Mouse (Mus musculus) CH12.LX (cell line): ENCODE results near the gene Ryr1.
A peak's percentile ranks its signal among the peaks of the same experiment; 100 is the strongest.

Source experiments
- CTCF ChIP-seq, 2 experiments: IDR thresholded peaks in 1 of 2; conservative IDR thresholded peaks in 1 of 2; 2 replicates each; pipeline ENCODE4 v1.5.1; 2011 to 2012; ENCODE audit warnings: low read depth in 2 of 2, low read length in 2 of 2, improper control_type of control experiment in 1 of 2, inconsistent platforms in 1 of 2, mild to moderate bottlenecking in 1 of 2, moderate library complexity in 1 of 2
- E2F4 ChIP-seq: IDR thresholded peaks from 2 replicates; pipeline ENCODE4 v1.6.1; 2011; ENCODE audit warnings: low read depth, low read length, improper control_type of control experiment; ENCODE audit not compliant: insufficient replicate concordance
- EP300 ChIP-seq: IDR thresholded peaks from 2 replicates; pipeline ENCODE4 v1.6.1; 2011; ENCODE audit warnings: low read length, improper control_type of control experiment
- JUN ChIP-seq: IDR thresholded peaks from 2 replicates; pipeline ENCODE4 v1.6.1; 2011; ENCODE audit warnings: low read depth, mild to moderate bottlenecking, low read length, improper control_type of control experiment, moderate library complexity; ENCODE audit not compliant: insufficient read depth
- KAT2A ChIP-seq: IDR thresholded peaks from 2 replicates; pipeline ENCODE4 v1.6.1; 2012; ENCODE audit warnings: low read length, improper control_type of control experiment, inconsistent platforms; ENCODE audit not compliant: insufficient replicate concordance
- MAFK ChIP-seq: IDR thresholded peaks from 2 replicates; pipeline ENCODE4 v1.6.1; 2011; ENCODE audit warnings: low read length, improper control_type of control experiment; ENCODE audit not compliant: insufficient replicate concordance
- MAX ChIP-seq: IDR thresholded peaks from 2 replicates; pipeline ENCODE4 v1.6.1; 2011; ENCODE audit warnings: low read length, improper control_type of control experiment
- NRF1 ChIP-seq: IDR thresholded peaks from 2 replicates; pipeline ENCODE4 v1.6.1; 2014; ENCODE audit warnings: low read depth, mild to moderate bottlenecking, inconsistent platforms, low read length, improper control_type of control experiment, moderate library complexity
- POLR2A ChIP-seq: IDR thresholded peaks from 2 replicates; pipeline ENCODE4 v1.6.1; 2011; ENCODE audit warnings: low read depth, mild to moderate bottlenecking, improper control_type of control experiment, low read length
- POLR2AphosphoS2 ChIP-seq: IDR thresholded peaks from 2 replicates; pipeline ENCODE4 v1.6.1; 2011; ENCODE audit warnings: low read depth, low read length, improper control_type of control experiment
- SMC3 ChIP-seq: IDR thresholded peaks from 2 replicates; pipeline ENCODE4 v1.6.1; 2011; ENCODE audit warnings: low read depth, low read length, improper control_type of control experiment
- ZC3H11A ChIP-seq: IDR thresholded peaks from 2 replicates; pipeline ENCODE4 v1.6.1; 2012; ENCODE audit warnings: low read depth, mild to moderate bottlenecking, inconsistent platforms, low read length, improper control_type of control experiment
- ZNF384 ChIP-seq: IDR thresholded peaks from 2 replicates; pipeline ENCODE4 v1.6.1; 2012; ENCODE audit warnings: low read depth, low read length, improper control_type of control experiment, inconsistent platforms

DNA sequence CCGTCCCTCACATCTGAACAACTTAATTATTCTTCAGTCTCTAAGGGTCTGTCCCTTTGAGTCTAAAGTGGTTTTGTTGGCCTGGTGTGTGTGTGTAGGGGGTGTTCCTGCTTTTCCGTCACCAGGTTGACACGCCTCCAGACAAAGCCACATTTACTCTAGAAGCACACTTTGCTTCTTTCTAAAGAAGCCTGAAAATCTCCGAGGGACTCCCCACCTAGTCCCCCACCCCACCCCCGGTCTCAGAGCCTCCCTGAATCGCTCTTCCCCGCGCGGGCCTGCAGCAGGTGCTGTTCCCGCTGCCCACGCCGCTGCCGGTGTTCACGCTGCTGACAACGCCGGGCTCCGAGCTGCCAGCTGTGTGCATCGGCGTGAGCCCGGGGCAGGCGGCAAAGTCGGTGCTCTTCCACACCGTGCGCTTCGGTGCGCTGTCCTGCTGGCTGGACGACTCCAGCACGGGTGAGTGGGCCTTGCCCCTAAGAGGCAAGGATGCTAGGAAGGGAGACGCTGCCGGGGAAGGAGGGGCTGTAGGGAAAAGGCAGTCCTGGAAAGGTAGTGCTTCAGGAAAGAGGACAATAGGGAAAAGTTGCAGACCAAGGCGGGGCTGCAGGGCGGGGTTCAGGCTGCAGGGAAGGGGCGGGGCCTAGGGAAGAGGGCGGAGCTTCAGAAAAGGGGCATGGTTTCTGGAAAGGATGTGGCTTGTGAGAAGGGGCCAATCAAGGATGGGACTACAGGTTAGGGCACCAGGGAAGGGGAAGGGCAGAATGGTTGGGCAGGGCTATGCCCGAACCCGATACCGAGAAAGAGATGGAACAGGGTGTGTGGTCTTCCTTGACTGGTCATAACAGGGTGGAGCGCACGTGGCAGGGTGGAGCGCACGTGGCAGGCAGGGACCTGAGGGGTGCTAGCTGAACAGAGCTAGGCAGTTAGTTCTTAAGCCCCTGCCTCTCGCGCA is 124.1 kb downstream of the Ryr1 start:
- TF ChIP-seq CTCF (conservative IDR thresholded peaks at IDR 0.05 in 1 of 2, IDR thresholded peaks at IDR 0.05 in 1 of 2; ENCODE audit: low read depth in 2 of 2, low read length in 2 of 2) (no peak), POLR2A (peak; percentile 49; the same call in 1 of the 2 replicates), E2F4 (no peak), NRF1 (no peak), POLR2AphosphoS2 (0 out of 2 replicates have a peak, but pooled peaks have one; percentile 51), MAX (peak; percentile 73), MAFK (no peak), JUN (no peak), ZC3H11A (no peak), ZNF384 (no peak), KAT2A (no peak), EP300 (peak; percentile 17; the same call in 1 of the 2 replicates), SMC3 (no peak)
